In the genomic region with DNA sequence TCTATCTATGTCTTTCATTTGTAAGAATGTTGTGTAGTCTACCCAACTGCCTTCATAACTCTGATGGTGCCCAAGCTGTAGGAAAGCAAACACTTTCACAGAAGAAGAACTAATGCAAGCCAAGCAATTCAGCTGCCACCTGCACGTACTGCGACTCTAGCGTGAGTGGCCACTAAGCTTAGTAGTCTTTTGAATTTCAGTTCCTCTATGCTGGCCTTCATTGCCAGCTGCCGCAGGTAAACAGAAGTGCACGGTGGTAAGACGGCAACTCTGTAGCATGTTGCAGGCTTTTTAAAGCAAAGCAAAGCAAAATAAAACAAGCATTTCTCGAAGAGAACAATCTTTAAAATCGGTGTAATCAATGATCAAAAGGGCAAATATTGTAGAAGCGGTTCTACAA, we compare ENCODE assay signal across 1 mouse cellular context.
A peak's percentile ranks its signal among the peaks of the same experiment; 100 is the strongest.
TF ChIP-seq lines count a peak whose summit lies in the region.

No protein-coding gene starts in this region.

TF ChIP-seq in CH12.LX, 34 proteins besides CTCF, POLR2A, EP300 and RAD21 (continued from another document):
- TF ChIP-seq MEF2A (IDR thresholded peaks at IDR 0.05; ENCODE audit: borderline replicate concordance, low read depth, low read length): no peak
- no peak for TF ChIP-seq E2F4 (IDR thresholded peaks at IDR 0.05; ENCODE audit: insufficient replicate concordance, low read depth, low read length)
- TF ChIP-seq ZKSCAN1 (IDR thresholded peaks at IDR 0.05; ENCODE audit: borderline replicate concordance, low read depth, low read length): no peak
- peak; percentile 66 for TF ChIP-seq SIN3A (IDR thresholded peaks at IDR 0.05; ENCODE audit: low read length)
- no peak for TF ChIP-seq CHD2 (IDR thresholded peaks at IDR 0.05; ENCODE audit: low read length)
- no peak for TF ChIP-seq TBP (conservative IDR thresholded peaks at IDR 0.05; ENCODE audit: low read depth, low read length)
- TF ChIP-seq SMC3 (IDR thresholded peaks at IDR 0.05; ENCODE audit: low read depth, low read length): no peak
- TF ChIP-seq JUND (conservative IDR thresholded peaks at IDR 0.05; ENCODE audit: low read depth, low read length): no peak
- TF ChIP-seq ZC3H11A (IDR thresholded peaks at IDR 0.05; ENCODE audit: low read depth, low read length): no peak
- no peak for TF ChIP-seq GABPA (IDR thresholded peaks at IDR 0.05; ENCODE audit: insufficient replicate concordance, low read depth, low read length)
- no peak for TF ChIP-seq ZMIZ1 (IDR thresholded peaks at IDR 0.05; ENCODE audit: low read depth, low read length)
- TF ChIP-seq CHD1 (IDR thresholded peaks at IDR 0.05; ENCODE audit: low read depth, low read length): no peak
- no peak for TF ChIP-seq USF2 (conservative IDR thresholded peaks at IDR 0.05; ENCODE audit: low read depth, low read length)
TF ChIP-seq in CH12.LX: peak in this region for 7.
